Mouse (Mus musculus): ENCODE data around the gene Ctf2. TPM values are rescaled to one million over a fixed set of nuclear protein-coding genes. Genes with fewer than 3 reads are reported as not detected.

The Ctf2 gene
- polyA plus RNA-seq, 1 experiment from 2014 or later: 0.25 TPM

DNA sequence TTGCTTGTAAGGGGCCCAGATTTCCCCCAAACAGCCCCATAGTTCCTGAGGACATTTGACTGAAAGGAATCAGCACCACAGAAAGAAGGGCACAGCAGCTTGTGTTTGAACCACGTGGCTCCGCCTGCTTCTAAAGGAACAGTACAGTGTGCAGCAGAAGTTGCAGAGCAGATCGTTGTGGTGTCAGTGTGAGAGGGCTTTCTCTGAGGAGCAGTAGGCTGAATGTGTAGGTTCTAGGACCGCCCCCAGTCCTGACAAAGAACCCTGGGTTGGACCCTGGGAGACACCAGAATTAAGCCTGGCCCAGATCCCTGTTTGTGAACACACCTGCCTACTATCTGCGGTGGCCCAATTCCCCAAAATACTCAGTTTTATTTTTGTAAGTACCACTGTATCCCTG lies 39.3 kb upstream of the Ctf2 start:
- Histone ChIP-seq H3K4me1 (replicated peaks; ENCODE audit: control insufficient read depth, insufficient read depth, low read length) (peaks cover 18% of the 10 kb centered on the region; the same call in 1 of the 2 replicates), H3K4me2 (replicated peaks) (0 out of 2 replicates have a peak overlapping the region, but pooled peaks have one; percentile 68), H3K27me3 (ENCODE audit: control insufficient read depth, insufficient read depth, low read length) (no peaks in the 10 kb centered on the region), H3K4me3 (replicated peaks; ENCODE audit: low read length) (no peak overlapping the region), H3K9me3 (ENCODE audit: control insufficient read depth, low read length) (no peaks in the 10 kb centered on the region), H3K9ac (peak overlapping the region; percentile 65; the same call in 1 of the 2 replicates), H3K27ac (no peak overlapping the region), H3K36me3 (replicated peaks; ENCODE audit: control insufficient read depth, insufficient read depth) (peaks cover 20% of the 10 kb centered on the region)
- ATAC-seq (ENCODE audit: low FRiP score): no peak
- no peak for DNase-seq (ENCODE audit: low spot score)
- WGBS: 74% methylated on average over 5 of the region's 5 CpGs

DNA sequence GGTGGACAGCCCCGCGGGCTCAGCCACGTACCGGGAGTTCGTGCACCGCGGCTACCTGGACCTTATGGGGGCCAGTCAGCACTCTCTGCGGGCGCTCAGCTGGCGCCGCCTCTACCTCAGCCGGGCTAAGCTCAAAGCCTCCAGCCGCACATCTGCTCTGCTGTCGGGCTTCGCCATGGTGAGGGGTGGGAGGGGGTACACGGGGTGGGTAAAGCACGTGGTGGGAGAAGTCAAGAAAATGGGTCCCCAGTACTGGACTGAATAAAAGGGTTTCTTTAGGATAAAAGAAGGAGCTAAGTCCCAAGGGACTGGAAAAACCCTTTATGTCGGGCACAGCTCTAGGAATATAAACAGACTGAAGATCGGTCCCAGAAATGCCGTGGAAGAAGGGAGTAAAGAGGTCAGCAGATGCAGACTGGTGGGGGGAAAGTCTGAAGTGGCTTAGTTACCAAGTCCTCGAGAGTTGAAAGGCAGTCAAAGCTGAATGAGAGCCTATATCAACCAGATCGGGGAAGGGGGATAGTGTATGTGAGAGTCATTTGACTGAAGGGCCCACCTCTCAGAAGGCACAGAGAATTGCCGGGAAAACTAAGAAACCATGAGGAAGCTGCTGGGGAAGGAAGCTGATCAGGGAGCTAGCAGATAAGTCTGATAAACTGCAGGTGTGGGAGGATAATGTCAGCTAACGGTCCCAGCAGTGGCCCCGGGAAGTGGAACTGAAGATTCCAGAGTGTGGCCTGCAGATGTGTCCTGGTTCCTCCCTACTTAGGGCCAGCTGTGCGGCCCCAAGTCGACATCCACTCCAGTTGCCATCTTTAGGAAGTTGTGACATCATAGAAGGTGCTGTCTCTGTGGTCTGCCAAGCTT lies 38.3 kb upstream of the Ctf2 start:
- ATAC-seq (ENCODE audit: low FRiP score): peak; percentile 29; the same call in 1 of the 2 replicates
- Histone ChIP-seq H3K4me1 (replicated peaks; ENCODE audit: control insufficient read depth, insufficient read depth, low read length) (peaks cover 18% of the 10 kb centered on the region; the same call in 1 of the 2 replicates), H3K27ac (peak overlapping the region; percentile 68), H3K4me2 (replicated peaks) (peak overlapping the region; percentile 68), H3K36me3 (replicated peaks; ENCODE audit: control insufficient read depth, insufficient read depth) (peaks cover 30% of the 10 kb centered on the region), H3K4me3 (replicated peaks; ENCODE audit: low read length) (peak overlapping the region; percentile 42), H3K9ac (peak overlapping the region; percentile 65), H3K9me3 (ENCODE audit: control insufficient read depth, low read length) (no peaks in the 10 kb centered on the region), H3K27me3 (ENCODE audit: control insufficient read depth, insufficient read depth, low read length) (no peaks in the 10 kb centered on the region)
- peak; percentile 48 for DNase-seq (ENCODE audit: low spot score)
- 6% methylated on average over 27 of the region's 27 CpGs for WGBS

DNA sequence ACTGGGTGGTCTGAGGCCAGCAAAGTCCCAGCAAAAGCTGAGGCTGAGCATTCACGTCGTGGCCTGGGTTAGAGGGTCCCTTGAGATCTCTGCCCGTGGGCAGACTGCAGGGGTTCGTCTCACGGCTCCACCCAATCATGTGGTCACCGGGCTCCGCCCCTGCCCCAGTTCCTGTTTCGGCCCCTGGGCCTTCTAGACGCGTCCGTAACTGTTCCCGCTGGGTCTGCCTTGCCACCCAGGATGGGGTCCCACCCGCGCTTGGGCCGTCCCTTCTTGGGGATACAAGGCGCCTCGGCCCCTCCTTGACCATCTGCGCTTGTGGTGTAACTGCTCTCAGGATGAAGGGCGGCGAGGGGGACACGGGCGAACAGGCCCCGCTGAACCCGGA lies 37.7 kb upstream of the Ctf2 start, which contains the start of gene Orai3:
TSS of gene Orai3 (plus strand) at position 165 of the 388 bp plus-strand sequence.
- Histone ChIP-seq H3K9ac (peak within 1 kb of the TSS; percentile 65), H3K4me3 (replicated peaks; ENCODE audit: low read length) (peak within 1 kb of the TSS; percentile 42), H3K9me3 (ENCODE audit: control insufficient read depth, low read length) (no peaks in the 10 kb centered on the region), H3K36me3 (replicated peaks; ENCODE audit: control insufficient read depth, insufficient read depth) (peaks cover 36% of the 10 kb centered on the region), H3K4me1 (replicated peaks; ENCODE audit: control insufficient read depth, insufficient read depth, low read length) (peaks cover 18% of the 10 kb centered on the region; the same call in 1 of the 2 replicates), H3K27me3 (ENCODE audit: control insufficient read depth, insufficient read depth, low read length) (no peaks in the 10 kb centered on the region), H3K4me2 (replicated peaks) (peak within 1 kb of the TSS; percentile 68), H3K27ac (peak within 1 kb of the TSS; percentile 68)
- 0% methylated on average over 24 of the region's 24 CpGs for WGBS
- DNase-seq (ENCODE audit: low spot score): peak; percentile 53
- peak; percentile 69 for ATAC-seq (ENCODE audit: low FRiP score)

DNA sequence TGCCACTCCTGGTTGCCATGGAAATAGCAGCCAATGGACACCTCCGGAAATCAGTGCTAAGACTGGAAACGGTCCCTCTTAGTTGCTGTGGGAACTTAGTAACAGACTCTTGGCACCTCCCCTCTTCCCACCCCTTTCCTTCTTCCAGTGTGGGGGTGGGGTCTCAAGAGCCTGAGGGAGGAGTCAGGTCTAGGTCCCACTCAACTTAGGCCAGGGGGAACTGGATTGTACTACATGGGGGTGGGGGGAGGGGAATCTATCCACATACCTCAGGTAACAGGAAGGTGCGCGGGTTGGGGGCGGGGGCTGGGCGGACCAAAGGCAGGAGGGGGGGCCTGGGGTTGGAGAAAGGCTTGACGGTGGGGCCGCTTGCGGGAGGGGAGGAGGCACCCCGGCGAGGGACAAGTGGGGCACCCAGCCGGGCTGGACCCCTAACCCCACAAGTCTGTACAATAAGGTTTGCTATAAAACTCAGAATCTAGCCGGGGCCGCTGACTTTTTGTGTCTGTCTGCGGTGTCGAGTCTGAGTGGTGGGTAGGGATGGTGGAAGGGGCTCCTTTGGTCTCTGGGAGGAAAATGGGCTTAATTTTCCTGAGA lies 37.1 kb upstream of the Ctf2 start:
- under 1% methylated on average over 16 of the region's 16 CpGs for WGBS
- Histone ChIP-seq H3K27me3 (ENCODE audit: control insufficient read depth, insufficient read depth, low read length) (no peaks in the 10 kb centered on the region), H3K27ac (peak overlapping the region; percentile 68), H3K4me2 (replicated peaks) (peak overlapping the region; percentile 68), H3K4me3 (replicated peaks; ENCODE audit: low read length) (peak overlapping the region; percentile 42), H3K4me1 (replicated peaks; ENCODE audit: control insufficient read depth, insufficient read depth, low read length) (peaks cover 18% of the 10 kb centered on the region; the same call in 1 of the 2 replicates), H3K36me3 (replicated peaks; ENCODE audit: control insufficient read depth, insufficient read depth) (peaks cover 42% of the 10 kb centered on the region), H3K9me3 (ENCODE audit: control insufficient read depth, low read length) (no peaks in the 10 kb centered on the region), H3K9ac (peak overlapping the region; percentile 65)
- peak; percentile 88 for DNase-seq (ENCODE audit: low spot score)
- ATAC-seq (ENCODE audit: low FRiP score): peak; percentile 81

DNA sequence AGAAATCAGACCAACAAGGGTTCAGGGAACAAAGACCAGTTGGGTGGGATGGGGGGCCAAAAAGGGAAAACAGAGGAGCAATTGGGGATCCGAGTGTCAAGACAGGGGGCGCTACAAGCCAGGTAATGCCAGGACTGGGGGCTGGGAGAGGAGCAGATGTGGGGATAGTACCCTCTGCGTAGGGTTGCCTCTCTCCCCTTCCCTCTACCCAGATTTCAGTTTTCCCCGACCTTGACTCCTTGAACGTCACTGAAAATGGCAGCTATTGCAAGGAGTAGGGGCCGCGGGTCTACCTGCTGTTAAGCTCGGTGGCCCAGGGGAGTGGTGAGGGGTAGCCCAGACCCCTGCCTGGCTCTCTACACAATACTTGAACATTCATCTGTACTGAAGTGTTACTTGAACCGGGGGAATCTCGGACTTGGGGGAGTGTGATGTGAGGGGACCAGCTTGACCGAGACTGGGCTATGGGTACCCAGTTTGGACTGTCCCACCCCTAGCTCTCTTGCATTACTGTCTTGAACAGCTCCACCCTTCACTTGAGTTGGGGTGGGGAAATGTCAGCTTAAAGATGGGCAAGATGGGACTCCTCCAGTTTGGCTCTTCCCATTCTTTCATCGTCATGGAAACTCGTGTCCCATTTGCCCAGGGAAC lies 36.5 kb upstream of the Ctf2 start:
- 57% methylated on average over 13 of the region's 13 CpGs for WGBS
- ATAC-seq (ENCODE audit: low FRiP score) (no peak), DNase-seq (ENCODE audit: low spot score) (no peak)

DNA sequence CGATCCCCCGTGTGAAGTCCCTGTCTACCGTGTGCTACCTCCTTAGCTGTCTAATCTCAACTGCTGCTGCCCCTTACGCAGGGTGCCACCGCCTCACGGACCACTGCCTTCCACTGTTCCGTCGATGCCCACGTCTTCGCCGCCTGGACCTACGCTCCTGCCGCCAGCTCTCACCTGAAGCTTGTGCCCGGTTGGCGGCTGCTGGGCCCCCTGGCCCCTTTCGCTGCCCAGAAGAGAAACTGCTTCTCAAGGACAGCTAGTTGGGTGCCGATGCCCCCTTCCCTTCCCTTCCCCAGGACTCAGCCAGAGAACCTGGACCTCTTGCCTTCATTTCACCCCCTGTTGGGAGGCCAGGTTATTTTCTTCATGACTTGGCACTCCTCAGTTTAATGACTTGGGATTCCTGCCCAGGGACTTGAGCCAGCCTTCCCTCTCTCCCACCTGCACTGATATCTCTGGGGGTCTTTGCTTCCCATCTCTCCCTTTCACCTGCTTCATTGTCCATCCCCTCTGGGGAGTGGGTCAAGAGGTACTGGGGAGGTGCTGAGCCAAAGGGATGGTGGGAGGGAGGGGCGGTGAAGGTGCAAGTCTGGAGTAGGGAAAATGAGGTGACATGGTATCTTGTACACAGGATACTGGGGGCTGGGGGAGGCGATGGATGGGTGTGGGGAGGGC lies 35.8 kb upstream of the Ctf2 start:
- Histone ChIP-seq H3K27ac (no peak overlapping the region), H3K4me3 (replicated peaks; ENCODE audit: low read length) (no peak overlapping the region), H3K36me3 (replicated peaks; ENCODE audit: control insufficient read depth, insufficient read depth) (peaks cover 53% of the 10 kb centered on the region), H3K4me1 (replicated peaks; ENCODE audit: control insufficient read depth, insufficient read depth, low read length) (peaks cover 18% of the 10 kb centered on the region; the same call in 1 of the 2 replicates), H3K4me2 (replicated peaks) (no peak overlapping the region), H3K9ac (no peak overlapping the region), H3K27me3 (ENCODE audit: control insufficient read depth, insufficient read depth, low read length) (no peaks in the 10 kb centered on the region), H3K9me3 (ENCODE audit: control insufficient read depth, low read length) (no peaks in the 10 kb centered on the region)
- WGBS: 94% methylated on average over 19 of the region's 19 CpGs
- DNase-seq (ENCODE audit: low spot score): no peak
- ATAC-seq (ENCODE audit: low FRiP score): no peak

More for the DNA sequence above, 36.5 kb upstream of the Ctf2 start:
- Histone ChIP-seq H3K9me3 (ENCODE audit: control insufficient read depth, low read length) (no peaks in the 10 kb centered on the region), H3K4me1 (replicated peaks; ENCODE audit: control insufficient read depth, insufficient read depth, low read length) (peaks cover 18% of the 10 kb centered on the region; the same call in 1 of the 2 replicates), H3K27ac (no peak overlapping the region), H3K36me3 (replicated peaks; ENCODE audit: control insufficient read depth, insufficient read depth) (peaks cover 48% of the 10 kb centered on the region), H3K4me3 (replicated peaks; ENCODE audit: low read length) (no peak overlapping the region), H3K27me3 (ENCODE audit: control insufficient read depth, insufficient read depth, low read length) (no peaks in the 10 kb centered on the region), H3K9ac (no peak overlapping the region), H3K4me2 (replicated peaks) (no peak overlapping the region)

DNA sequence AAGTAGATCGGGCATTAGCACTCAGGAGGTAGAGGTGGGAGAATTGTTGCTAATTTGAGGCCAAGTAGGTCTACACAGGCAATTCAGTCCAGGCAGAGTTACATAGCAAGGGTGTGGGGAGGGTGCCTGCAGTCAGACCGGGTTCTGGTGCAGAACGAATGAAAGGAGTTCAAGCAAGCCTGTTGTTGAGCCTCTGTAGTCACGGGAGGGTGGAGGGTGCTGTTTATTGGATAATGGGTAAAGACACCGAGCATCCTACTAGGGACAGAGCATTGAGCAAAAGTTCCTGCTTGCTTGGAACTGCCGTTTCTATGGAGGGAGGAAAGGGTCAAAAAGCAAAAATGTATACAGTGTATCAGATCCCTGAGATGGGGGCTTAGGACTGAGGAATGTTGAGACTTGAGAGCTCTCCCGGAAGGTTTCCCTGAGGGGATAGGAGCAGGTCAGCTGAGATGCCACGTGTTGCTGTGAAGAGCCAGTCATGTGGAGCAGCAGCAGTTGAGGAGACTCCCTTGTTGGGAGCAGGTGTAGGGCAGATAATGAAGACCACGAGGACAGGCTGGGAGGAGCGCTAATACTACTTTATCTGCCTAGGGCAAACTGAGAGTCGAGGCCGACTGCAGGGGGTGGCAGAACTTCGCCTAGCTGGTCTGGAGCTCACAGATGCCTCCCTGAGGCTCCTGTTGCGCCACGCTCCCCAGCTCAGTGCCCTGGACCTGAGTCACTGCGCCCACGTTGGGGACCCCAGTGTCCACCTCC lies 35.1 kb upstream of the Ctf2 start:
- Histone ChIP-seq H3K4me2 (replicated peaks) (no peak overlapping the region), H3K36me3 (replicated peaks; ENCODE audit: control insufficient read depth, insufficient read depth) (peaks cover 60% of the 10 kb centered on the region), H3K9me3 (ENCODE audit: control insufficient read depth, low read length) (no peaks in the 10 kb centered on the region), H3K4me1 (replicated peaks; ENCODE audit: control insufficient read depth, insufficient read depth, low read length) (peaks cover 18% of the 10 kb centered on the region; the same call in 1 of the 2 replicates), H3K27me3 (ENCODE audit: control insufficient read depth, insufficient read depth, low read length) (no peaks in the 10 kb centered on the region), H3K27ac (no peak overlapping the region), H3K4me3 (replicated peaks; ENCODE audit: low read length) (no peak overlapping the region), H3K9ac (no peak overlapping the region)
- DNase-seq (ENCODE audit: low spot score) (no peak), ATAC-seq (ENCODE audit: low FRiP score) (no peak)
- 84% methylated on average over 17 of the region's 17 CpGs for WGBS

DNA sequence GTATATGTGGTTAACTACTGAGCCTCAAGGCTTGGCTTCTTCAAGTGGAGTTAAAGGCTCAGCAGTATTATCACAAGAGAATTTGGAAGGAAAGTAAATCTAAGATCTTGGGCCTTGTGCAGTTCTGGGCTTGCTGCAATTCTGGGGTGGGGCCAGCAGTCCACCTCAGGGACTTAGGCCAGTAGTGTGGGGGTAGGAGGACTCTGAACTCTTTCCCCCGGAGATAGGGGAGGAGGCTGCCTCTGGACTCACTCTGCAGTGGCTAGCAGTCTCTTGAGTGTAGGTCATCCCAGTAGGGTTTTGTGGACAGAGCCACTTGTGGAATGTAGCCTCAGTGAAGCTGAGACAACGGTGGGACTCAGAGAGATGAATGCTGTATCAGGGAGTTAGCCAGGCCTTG lies 33.8 kb upstream of the Ctf2 start:
- Histone ChIP-seq H3K9ac (no peak overlapping the region), H3K9me3 (ENCODE audit: control insufficient read depth, low read length) (no peaks in the 10 kb centered on the region), H3K27ac (no peak overlapping the region), H3K27me3 (ENCODE audit: control insufficient read depth, insufficient read depth, low read length) (no peaks in the 10 kb centered on the region), H3K4me1 (replicated peaks; ENCODE audit: control insufficient read depth, insufficient read depth, low read length) (peaks cover 18% of the 10 kb centered on the region; the same call in 1 of the 2 replicates), H3K4me2 (replicated peaks) (no peak overlapping the region), H3K36me3 (replicated peaks; ENCODE audit: control insufficient read depth, insufficient read depth) (peaks cover 73% of the 10 kb centered on the region), H3K4me3 (replicated peaks; ENCODE audit: low read length) (no peak overlapping the region)
- 90% methylated on average over 2 of the region's 2 CpGs for WGBS
- DNase-seq (ENCODE audit: low spot score) (no peak), ATAC-seq (ENCODE audit: low FRiP score) (no peak)
